ENCODE assay signal across 17 mouse cellular contexts in the genomic region with DNA sequence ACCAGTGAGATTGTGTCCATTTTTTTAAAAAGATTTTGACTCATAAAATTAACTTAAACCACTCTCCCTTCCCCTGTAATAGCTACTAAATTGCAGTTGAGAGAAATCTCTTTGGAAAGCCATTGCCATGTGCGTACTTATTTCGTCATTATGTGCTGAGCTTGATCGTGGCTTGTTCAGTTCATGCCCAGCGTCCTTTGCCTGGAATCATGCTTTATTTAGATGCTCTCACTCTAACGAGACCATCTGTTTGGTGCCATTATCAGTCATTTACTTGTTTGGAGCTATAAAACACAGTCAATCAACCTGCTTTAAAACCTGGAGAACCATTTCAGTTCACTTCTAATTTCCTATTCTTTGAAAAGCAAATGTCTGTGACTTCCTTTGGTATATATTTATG. TPM values are rescaled to one million over a fixed set of nuclear protein-coding genes. Genes with fewer than 3 reads are reported as not detected.
DNase-seq lines count a peak whose midpoint lies in the region; ATAC-seq lines count a peak whose summit lies in the region.
"Had no signal": no experiment of that assay in that cellular context is flagged by ENCODE, and none has a peak within 500 bp of the region (broad histone marks: within the 10 kb centered on the region; RNA-seq: fewer than 3 reads in every experiment).

No protein-coding gene starts in this region.

- WGBS in forebrain, embryonic 14.5 days = 42% methylated on average over 5 of the region's 5 CpGs
- whole genome bisulfite sequencing in forebrain, embryonic 12.5 days = 65% methylated on average over 5 of the region's 5 CpGs
- 45% methylated on average over 5 of the region's 5 CpGs for WGBS in neural tube, embryonic 15.5 days

- H3K36me3 ChIP-seq in forebrain, embryonic 14.5 days (ENCODE audit: control insufficient read depth, insufficient read depth, low read length) = peaks cover 86% of the 10 kb centered on the region
- peaks cover 87% of the 10 kb centered on the region for H3K36me3 ChIP-seq in forebrain, embryonic 12.5 days (replicated peaks)
- H3K36me3 ChIP-seq in neural tube, embryonic 15.5 days = peaks cover 78% of the 10 kb centered on the region

- H3K4me1 ChIP-seq in forebrain, embryonic 14.5 days (ENCODE audit: control insufficient read depth, insufficient read depth, low read length) = no peaks in the 10 kb centered on the region
- no peaks in the 10 kb centered on the region for H3K4me1 ChIP-seq in forebrain, embryonic 12.5 days
- no peaks in the 10 kb centered on the region for H3K4me1 ChIP-seq in neural tube, embryonic 15.5 days
- H3K4me1 ChIP-seq: embryonic facial prominence, embryonic 12.5 days; hindbrain, embryonic 15.5 days had no signal

- H3K27ac ChIP-seq in forebrain, embryonic 14.5 days (ENCODE audit: low read depth, low read length) = no peak overlapping the region
- no peak overlapping the region for H3K27ac ChIP-seq in forebrain, embryonic 12.5 days
- H3K27ac ChIP-seq in neural tube, embryonic 15.5 days (replicated peaks) = no peak overlapping the region
- H3K27ac ChIP-seq: embryonic facial prominence, embryonic 12.5 days; heart, embryonic 13.5 days; hindbrain, embryonic 15.5 days had no signal

- no peaks in the 10 kb centered on the region for H3K27me3 ChIP-seq in forebrain, embryonic 14.5 days (replicated peaks; ENCODE audit: control insufficient read depth, insufficient read depth, low read length)
- no peaks in the 10 kb centered on the region for H3K27me3 ChIP-seq in forebrain, embryonic 12.5 days
- no peaks in the 10 kb centered on the region for H3K27me3 ChIP-seq in neural tube, embryonic 15.5 days (replicated peaks)
- H3K27me3 ChIP-seq: CH12.LX; embryonic facial prominence, embryonic 12.5 days; heart, embryonic 13.5 days; hindbrain, embryonic 15.5 days; Patski had no signal

- no peak overlapping the region for H3K9ac ChIP-seq in forebrain, embryonic 14.5 days (ENCODE audit: low read length)
- H3K9ac ChIP-seq in forebrain, embryonic 12.5 days = no peak overlapping the region
- no peak overlapping the region for H3K9ac ChIP-seq in neural tube, embryonic 15.5 days (replicated peaks)
- H3K9ac ChIP-seq: embryonic facial prominence, embryonic 12.5 days; heart, embryonic 13.5 days; hindbrain, embryonic 15.5 days had no signal

- peak; percentile 40 for DNase-seq in forebrain, embryonic 14.5 days (ENCODE audit: low spot score)
- peak; percentile 27 for DNase-seq in layer of hippocampus, adult 11-12 months (ENCODE audit: low spot score)
- no peak for DNase-seq in layer of hippocampus, postnatal 10 days (ENCODE audit: low spot score in 2 of 2)
- DNase-seq in neural tube, embryonic 10.5 days (ENCODE audit: extremely low spot score, low spot score) = no peak
- DNase-seq in lung, postnatal 36 days = no peak
- DNase-seq: adrenal gland, postnatal 14 days; cerebellum, postnatal 14 days; gastrocnemius, postnatal 36 days; heart, postnatal 36 days had no signal

- H3K4me3 ChIP-seq in forebrain, embryonic 14.5 days (ENCODE audit: low read depth, low read length) = no peak overlapping the region
- H3K4me3 ChIP-seq in forebrain, embryonic 12.5 days (replicated peaks) = no peak overlapping the region
- H3K4me3 ChIP-seq in neural tube, embryonic 15.5 days (replicated peaks) = no peak overlapping the region
- H3K4me3 ChIP-seq: embryonic facial prominence, embryonic 12.5 days; heart, embryonic 13.5 days; hindbrain, embryonic 15.5 days had no signal

- no peak overlapping the region for H3K4me2 ChIP-seq in forebrain, embryonic 14.5 days (ENCODE audit: low read length)
- no peak overlapping the region for H3K4me2 ChIP-seq in forebrain, embryonic 12.5 days
- H3K4me2 ChIP-seq in neural tube, embryonic 15.5 days = no peak overlapping the region
- H3K4me2 ChIP-seq: embryonic facial prominence, embryonic 12.5 days; heart, embryonic 13.5 days; hindbrain, embryonic 15.5 days had no signal

- H3K9me3 ChIP-seq in forebrain, embryonic 14.5 days (replicated peaks; ENCODE audit: control insufficient read depth, low read length) = no peaks in the 10 kb centered on the region
- H3K9me3 ChIP-seq in forebrain, embryonic 12.5 days = no peaks in the 10 kb centered on the region
- H3K9me3 ChIP-seq in neural tube, embryonic 15.5 days (replicated peaks) = no peaks in the 10 kb centered on the region
- H3K9me3 ChIP-seq: embryonic facial prominence, embryonic 12.5 days; heart, embryonic 13.5 days; hindbrain, embryonic 15.5 days had no signal

- peak; percentile 42; the same call in 1 of the 2 replicates for ATAC-seq in forebrain, embryonic 14.5 days
- ATAC-seq in forebrain, embryonic 12.5 days (ENCODE audit: low FRiP score) = no peak
- peak; percentile 50; the same call in 1 of the 2 replicates for ATAC-seq in neural tube, embryonic 15.5 days (ENCODE audit: low FRiP score)
- ATAC-seq: activated CD4-positive, CD25-positive, alpha-beta regulatory T cell, adult 4 months; Patski had no signal

RNA-seq across cellular contexts. Expression of a gene that starts 24.4 kb away (rescaled TPM):
- 208 and 229 TPM in 2 replicates for polyA plus RNA-seq in forebrain, embryonic 14.5 days (2014; fragmentation: Nextera tagmentation; extraction: Ambion mirVana)
- polyA plus RNA-seq in forebrain, embryonic 12.5 days (2016; fragmentation: Nextera tagmentation; extraction: Ambion mirVana) = 203 and 207 TPM in 2 replicates
- 100 to 1,000 TPM; 165 to 171 TPM for total RNA-seq in layer of hippocampus, postnatal 10 days (2021)
- 190 and 197 TPM in 2 replicates for polyA plus RNA-seq in neural tube, embryonic 15.5 days (2015; fragmentation: Nextera tagmentation; extraction: Ambion mirVana)

Comparison
In these comparisons a context has a peak if more than half of its experiments do, and no peak if none do; other contexts are left out.
1. DNase-seq: peak in forebrain, embryonic 14.5 days (single experiment) and layer of hippocampus, adult 11-12 months (single experiment); none in layer of hippocampus, postnatal 10 days (0 of 2), neural tube, embryonic 10.5 days (single experiment) and lung, postnatal 36 days (single experiment).